Mouse (Mus musculus): ENCODE data around the gene 1110065P20Rik.

Gene 1110065P20Rik

DNA sequence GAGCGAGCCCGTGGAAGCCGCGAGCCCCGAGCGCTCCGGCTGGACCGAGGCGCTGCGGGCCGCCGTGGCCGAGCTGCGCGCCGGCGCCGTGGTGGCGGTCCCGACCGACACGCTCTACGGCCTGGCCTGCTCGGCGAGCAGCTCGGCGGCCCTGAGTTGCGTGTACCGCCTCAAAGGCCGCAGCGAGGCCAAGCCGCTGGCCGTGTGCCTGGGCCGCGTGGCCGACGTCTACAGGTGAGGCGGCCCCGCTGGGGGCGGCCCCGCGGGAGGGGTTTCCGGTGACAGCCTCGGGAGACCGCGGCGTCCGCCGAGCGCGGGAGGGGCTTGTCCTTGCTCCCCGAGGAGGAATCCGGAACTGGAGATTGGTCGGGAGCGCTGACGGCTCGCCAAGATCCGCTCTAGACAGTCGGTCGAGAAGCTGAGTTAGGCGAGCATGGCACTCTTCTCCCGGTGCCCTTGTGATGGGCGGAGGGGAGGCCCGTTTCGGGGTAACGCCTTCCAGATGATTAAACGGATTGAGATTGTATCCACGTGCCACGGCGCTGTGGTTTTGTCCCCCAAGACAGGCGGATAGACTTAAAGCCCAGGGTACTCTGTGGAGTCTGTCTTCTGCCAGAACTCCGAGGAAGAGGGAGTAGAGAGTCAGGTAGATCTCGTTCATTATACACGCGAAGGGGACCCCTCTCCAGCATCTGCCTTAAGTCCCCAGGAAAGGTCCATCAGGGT lies at the start of gene 1110065P20Rik:
Gene 1110065P20Rik, minus strand, starts transcription at position 264 of the 726 bp plus-strand sequence.
- CTCF ChIA-PET: interaction anchor here (0.7 kb wide), 1 partner anchor 187 kb away, joined by 6 read pairs; no protein-coding TSS in a partner anchor

DNA sequence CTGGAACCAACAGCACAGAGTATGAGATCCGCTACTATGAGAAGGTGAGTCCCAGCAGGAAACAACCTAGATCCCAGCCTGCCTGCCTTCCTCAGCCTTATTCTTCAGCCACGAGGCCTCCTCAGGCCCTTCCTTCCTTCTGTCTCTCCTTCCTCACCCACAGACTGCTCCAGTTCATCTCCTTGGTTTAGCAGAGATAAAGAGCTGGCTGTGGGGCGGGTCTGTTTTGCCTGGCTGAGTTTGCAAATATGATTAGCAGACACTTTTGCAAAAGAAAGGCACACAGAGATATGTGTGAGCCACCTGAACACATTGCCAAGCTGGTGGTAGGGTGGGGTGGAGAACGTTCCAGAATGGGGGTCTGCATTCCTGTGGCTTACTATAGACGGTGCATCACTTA lies 48.9 kb upstream of the 1110065P20Rik start:
- CTCF ChIA-PET: no interaction called here

DNA sequence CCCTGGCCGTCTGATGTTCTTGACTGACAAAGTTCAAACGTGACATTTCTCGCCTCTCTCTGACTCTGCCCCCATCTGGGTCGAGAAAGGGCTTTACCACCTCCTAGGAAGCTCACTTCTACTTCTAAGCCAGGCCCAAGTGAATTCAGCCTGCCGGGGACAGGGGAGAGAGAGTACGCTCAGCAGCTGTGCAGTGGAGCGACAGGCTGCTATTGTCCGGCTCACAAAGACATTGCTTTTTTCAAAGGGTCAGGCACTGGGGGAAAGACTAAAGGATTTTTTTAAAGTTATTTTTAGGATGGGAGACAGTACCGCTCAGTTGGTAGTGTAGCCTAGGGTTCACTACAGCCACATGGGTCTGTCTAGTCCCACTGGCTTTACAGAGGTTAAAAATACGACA lies 47.4 kb upstream of the 1110065P20Rik start:
- CTCF ChIA-PET: no interaction called here

DNA sequence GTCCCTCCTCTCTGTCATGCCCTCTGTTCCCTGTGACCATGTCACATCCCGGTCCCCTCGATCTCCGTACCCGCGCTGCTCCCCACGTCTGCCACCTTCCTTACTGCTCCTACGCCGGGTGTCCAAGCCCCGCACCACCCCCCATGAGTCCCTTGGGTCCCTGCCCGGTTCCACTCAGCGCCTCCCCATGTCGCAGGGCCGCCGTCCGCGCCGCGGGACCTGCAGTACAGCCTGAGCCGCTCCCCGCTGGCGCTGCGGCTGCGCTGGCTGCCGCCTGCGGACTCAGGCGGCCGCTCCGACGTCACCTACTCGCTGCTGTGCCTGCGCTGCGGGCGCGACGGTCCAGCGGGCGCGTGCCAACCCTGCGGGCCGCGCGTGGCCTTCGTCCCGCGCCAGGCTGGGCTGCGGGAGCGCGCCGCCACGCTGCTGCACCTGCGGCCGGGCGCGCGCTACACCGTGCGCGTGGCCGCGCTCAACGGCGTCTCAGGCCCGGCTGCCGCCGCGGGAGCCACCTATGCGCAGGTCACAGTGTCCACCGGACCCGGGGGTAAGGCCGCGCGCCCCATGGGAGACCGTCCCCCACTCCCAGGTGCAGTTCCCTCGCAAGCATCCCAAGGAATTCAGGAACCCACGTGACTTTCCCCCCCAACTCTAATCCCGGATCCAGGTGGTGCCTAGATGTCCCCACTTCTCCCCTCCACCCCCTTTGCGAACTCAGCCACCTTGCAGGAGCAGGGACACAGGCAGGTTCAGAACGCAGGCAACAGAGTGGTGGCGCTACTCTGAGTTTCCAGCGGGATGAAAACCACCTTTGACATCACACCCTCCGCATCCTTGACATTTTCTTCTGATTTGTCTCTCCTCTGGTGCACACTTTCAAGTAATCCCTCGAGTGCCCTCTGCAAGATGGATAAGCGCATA lies 43.8 kb upstream of the 1110065P20Rik start:
- CTCF ChIA-PET: no interaction called here

DNA sequence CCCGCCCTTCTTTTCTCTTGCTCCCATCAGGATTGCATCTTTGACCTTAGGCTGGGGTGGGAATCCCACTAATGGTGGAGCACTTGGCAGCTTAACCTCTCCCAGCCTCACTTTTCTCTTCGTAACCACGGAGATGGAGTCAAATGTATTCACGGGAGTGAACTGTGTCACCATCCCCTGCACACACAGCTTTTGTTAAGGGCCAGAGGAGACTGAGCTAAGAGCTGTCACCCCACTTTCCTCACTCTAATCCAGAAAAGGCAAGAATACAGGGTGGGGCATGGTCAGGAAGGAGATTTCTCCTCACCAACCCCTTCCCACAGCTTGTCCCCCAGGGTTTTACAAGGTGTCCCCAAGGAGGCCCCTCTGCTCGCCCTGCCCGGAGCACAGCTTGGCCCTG lies 42.8 kb upstream of the 1110065P20Rik start:
- CTCF ChIA-PET: no interaction called here

DNA sequence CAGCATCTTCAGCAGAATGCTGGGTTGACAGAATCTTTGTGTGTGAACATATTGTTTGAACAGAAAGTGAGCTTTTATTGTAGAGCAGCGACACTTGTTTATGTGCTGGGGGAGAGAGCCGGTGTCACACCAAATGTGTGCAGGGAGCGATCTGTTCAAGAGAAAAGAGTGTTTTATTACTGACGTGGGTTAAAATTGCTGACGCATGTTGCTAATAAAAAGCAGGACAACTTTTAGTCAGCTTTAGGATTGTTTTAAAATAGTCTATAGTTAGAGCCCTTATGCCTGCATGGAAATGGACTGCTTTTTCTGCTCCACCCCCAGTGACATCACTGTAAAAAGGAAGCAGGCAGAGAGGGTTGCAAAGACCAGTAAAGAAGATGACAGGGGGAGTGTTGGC lies 39.8 kb upstream of the 1110065P20Rik start:
- CTCF ChIA-PET: interaction anchor here (0.7 kb wide), 1 partner anchor 24 kb away, joined by 3 read pairs; no protein-coding TSS in a partner anchor

DNA sequence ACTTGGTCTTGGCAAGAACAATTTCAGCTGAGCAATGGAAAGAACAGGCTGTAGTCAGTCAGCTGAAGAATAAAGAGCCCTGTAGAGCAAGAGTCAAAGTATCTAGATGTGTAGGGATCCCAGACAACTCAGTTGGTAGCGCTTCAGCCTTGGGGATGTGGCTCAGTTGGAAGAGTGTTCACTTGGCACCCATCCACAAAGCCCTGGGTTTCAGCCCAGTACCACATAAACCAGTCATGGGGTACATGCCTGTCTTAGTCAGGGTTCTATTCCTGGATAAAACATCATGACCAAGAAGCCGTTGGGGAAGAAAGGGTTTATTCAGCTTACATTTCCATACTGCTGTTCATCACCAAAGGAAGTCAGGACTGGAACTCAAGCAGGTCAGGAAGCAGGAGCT lies 38.9 kb upstream of the 1110065P20Rik start:
- CTCF ChIA-PET: no interaction called here

DNA sequence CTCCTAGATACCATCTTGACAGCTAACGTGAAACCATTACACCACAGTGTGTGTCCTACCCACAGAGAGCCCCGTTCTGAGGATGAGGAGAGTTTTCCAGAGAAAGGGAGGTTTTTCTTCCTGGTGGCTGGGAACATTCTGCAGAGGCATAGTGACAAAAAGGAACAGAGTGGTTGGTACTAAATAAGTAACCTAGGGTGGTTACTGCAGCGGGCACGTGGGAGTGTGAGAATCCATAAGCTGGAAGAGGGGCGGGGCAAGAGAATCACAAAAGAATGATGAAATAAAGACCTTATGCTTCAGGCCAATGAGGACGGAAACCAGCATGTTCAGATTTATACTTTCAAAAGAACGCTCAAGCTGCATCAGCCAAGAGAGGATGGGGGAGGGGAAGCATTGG lies 37.7 kb upstream of the 1110065P20Rik start:
- CTCF ChIA-PET: no interaction called here

DNA sequence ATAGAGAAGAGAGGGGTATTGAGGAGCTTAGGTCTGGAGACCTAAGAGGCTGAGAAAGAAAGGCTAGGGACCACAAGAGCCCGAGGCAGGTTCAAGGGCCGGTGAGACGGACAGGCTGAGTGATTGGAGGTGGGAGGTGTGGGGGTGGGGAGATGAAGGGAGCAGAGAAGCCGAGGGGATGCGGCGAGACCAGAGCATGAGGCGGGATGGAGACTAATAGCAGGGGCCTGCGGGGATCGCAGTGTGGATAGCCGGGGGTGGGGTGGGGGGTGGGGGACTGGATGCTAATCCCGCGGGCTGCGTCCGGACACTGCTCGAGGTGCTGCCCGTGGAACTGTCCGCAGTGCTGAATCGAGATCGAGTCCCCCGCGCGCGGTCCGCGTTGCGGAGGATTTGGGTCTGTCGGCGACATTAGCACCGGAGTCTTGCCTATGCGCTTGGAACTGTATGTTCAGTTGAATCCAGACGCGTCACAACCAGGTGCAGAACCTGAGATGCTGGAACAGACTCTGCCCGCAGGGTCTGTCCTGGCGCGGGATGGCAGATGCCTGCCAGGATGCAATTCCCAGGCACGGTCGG lies 31.2 kb upstream of the 1110065P20Rik start:
- CTCF ChIA-PET: no interaction called here

DNA sequence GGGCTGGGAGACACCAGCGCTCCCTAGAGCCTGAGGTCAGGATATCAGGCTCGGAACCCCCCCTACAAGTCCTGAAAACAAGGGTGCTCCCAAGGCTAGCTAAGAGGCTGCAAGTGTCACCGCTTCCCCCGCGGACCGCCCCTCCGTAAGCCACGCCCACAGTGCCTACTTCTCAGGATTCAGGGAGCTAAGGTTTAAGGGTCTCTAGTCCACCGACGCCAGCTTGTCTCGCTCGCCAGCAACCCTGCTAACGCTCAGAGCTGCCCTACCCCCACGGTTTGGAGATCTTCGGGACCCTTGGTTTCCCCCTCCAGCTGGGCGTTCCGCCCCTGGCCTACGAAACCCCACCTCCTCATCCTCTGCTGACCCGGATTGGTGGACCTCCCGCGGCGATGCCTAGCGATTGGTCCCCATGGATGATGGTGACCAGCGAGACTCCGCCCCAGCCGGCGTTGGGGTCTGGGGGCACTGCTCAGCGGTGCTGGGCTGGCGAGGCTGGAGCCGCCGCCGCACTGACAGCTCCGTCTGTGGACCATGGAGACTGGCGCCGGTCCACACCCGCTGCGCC lies 30.4 kb upstream of the 1110065P20Rik start:
- CTCF ChIA-PET: no interaction called here

DNA sequence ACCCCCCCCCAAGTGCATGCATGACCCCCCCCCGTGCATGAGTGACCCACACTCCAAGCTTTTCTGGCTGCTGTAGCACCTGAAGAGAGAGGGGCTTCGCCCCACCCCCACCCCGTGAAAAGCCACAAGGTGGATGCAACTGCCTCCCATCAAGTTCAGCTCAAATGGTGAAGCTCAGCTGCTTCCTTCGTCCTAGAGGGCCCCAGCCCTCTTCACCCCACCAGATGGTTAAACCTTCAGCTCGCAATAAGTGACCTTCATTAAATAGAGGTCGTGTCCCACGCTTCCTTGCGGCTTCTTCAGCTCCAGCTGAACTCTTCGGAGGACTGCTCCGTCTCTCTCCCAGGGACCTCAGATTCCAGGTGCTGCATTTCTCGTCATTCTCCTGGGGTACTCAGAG lies 29.6 kb upstream of the 1110065P20Rik start, which contains the start of gene Epha10:
Gene Epha10, plus strand, starts transcription at position 301 of the 400 bp plus-strand sequence.
- CTCF ChIA-PET: no interaction called here

DNA sequence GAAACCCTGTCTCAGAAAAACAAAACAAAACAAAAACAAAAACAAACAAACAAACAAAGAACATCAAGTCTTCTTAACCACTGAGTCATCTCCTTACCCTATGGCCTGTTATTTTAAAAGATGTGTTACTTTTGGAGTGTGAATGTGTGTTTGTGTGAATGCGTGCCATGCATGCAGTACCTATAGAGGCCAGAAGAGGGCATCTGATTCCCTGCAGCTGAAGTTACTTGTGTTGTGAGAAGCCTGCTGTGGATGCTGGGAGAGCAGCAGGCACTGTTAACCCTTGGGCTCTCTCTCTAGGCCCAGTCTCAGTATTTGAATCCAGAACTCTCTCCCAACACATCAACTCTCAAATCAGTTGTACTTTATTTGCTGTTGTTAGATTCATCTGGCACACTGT lies 21.7 kb upstream of the 1110065P20Rik start:
- CTCF ChIA-PET: no interaction called here

DNA sequence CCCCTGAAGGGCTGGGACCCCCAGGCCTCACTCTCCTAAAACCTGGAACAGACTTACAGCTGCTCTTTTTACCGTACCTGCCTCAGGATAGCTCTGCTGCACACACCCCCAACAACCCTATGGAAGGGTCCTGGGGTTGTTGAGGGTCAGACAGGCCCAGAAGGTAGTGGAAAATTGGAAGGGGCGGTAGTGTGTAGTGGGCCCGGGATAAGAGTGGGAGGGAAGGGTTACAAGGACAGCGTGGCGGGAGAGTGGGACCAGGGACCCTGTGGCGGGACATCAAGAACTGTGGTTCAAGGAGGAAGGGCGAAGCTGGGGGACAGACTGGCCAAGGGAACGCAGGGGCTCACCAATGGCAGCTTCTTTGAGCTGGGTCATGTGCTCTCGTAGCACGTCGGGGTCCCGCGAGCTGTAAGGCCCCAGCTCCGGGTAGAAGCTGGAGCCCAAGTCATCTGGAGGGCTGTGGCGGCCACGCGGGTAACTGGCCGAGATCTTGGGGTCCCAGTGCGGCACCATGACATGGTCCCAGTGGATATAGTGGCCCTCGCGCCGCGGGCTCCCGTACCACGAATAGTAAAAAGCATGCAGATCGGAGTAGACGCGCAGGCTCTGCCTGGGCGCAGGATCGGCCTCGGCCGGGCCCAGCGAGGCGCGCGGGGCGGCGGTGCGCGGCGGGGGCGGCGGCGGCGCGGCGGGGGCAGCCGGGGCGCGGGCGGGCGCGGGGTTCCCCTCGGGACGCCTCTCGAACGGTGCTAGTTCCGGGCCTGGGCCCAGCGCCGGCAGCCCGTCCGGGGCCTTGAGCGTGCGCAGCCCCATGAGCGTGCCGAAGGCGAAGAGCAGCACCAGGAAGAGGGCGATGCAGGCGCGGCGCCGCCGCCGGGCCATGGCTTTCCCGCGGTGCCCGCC lies 10.5 kb upstream of the 1110065P20Rik start, which contains the start of gene Maneal:
Gene Maneal, minus strand, starts transcription at position 889 of the 906 bp plus-strand sequence.
- CTCF ChIA-PET: interaction anchor here (0.5 kb wide), 2 partner anchors 988 to 1606 kb away, joined by 4 to 7 read pairs; no protein-coding TSS in a partner anchor

DNA sequence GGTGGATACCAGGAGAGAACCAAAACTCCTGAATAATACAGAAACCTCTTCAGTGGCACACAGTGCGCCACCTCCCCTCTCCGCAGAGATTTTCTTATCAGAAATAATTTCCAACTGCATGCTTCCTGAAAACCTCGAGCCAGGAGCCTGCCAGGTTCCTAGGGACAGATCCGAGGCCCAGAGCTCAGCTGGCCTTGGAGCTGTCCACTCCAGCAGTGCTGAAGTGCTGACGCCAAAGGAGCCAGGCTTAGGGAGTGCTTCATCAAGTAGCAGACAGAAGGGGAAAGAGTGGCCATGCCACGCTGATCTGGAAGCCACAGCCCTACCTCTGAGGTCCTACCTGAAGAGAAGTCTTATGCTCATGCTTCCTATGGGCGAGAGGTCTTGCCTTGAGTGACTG lies 9.4 kb upstream of the 1110065P20Rik start:
- CTCF ChIA-PET: interaction anchor here (0.5 kb wide), 1 partner anchor 989 kb away, joined by 7 read pairs; no protein-coding TSS in a partner anchor

DNA sequence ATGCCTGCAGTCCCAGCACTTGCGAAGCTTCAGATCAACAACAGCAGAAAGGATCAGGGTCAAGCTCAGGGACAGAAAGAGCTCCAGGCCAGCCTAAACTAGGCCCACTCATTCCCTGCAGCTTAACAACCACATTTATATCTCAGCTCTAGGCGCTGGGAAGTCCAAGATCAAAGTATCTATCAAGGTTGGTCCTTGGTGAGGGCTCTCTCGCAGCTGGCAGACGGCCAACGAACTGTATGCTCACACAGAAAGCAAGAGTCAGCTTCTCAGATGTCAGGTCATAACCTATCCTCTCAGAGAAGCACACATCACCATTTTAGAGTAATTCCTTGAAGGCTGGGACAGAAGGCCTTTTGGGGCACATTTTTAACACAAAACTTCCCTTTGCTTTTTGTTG lies 7.4 kb upstream of the 1110065P20Rik start:
- CTCF ChIA-PET: no interaction called here

DNA sequence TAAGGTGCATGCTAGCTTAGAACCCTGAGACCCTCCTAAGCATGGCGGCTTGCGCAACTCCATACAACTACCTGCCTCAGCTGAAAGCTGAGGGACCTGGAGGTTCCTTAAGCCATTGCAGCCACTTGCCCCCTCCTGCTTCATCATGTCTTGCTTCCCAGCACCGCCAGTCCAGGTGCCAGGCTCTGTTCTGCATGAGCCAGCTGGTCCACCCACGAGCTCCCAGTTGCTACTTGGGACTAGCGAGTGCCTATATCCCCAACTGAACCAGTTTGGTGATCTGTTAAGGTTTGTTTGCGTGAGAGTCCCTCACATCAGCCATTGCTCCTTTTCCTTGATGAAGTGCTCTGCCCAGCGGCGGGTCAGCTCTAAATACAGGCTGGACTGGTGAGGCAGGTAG lies 5.3 kb upstream of the 1110065P20Rik start:
- CTCF ChIA-PET: no interaction called here

DNA sequence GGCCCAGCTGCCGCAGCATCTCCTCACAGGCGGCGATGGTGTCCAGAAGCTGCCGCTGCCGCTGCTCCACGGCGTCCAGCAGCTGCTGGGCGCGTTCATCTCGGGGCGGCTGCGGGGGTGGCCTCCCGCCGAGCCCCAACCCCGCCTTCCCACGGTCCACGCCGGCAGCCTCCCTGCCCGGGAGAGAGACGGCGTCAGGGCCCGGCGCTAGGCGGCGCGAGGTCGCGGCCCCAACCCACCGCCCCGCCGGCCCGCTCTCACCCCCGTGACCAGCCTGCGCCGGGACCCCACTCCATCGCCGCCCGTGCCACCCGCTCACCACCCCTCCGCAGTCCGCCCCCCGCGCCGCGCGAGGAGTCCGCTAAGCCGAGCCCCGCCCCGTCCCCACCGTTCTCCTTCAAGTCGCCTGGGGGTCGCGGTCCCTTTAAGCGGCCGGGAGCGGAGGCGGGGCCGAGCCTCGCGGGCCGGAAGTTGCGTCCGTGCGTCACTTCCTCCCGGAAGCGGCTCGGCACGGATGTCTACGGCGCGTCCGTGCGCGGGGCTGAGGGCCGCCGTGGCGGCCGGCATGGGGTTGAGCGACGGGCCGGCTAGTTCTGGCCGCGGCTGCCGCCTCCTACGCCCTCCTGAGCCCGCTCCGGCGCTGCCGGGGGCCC lies 609 bp downstream of the 1110065P20Rik start, which contains the start of gene Yrdc:
Gene Yrdc, plus strand, starts transcription at position 419 of the 653 bp plus-strand sequence.
- CTCF ChIA-PET: no interaction called here

DNA sequence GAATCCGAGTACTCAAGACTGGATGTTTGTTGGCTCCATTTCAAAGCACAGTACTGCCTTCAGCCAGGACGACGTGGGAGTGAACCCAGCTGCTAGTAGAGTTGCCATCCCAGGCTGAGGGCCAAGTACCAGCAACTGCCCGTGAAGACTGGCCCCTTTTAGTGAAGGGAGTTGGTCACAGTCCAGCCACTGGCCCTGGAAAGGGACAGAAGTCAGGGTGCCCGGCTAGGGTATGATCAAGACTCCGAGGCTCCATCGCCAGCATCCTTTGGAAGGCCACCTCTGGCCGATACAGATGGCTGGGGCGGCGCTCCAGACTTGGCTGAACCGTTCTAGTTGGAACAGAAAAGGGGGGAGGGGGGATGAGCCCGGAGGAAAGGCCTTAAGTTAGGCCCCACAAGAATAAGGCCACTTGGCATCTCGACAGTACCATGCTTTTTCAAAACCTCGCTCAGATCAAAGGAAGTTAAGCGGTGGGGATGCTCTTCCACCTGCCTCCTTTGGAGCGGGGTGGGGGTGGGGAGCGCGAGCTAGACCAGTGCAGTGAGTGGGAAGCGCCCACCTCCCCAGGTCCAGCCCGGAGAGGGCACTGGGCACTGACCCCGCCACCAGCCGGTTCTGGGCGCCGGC lies 1.2 kb downstream of the 1110065P20Rik start:
- CTCF ChIA-PET: no interaction called here

DNA sequence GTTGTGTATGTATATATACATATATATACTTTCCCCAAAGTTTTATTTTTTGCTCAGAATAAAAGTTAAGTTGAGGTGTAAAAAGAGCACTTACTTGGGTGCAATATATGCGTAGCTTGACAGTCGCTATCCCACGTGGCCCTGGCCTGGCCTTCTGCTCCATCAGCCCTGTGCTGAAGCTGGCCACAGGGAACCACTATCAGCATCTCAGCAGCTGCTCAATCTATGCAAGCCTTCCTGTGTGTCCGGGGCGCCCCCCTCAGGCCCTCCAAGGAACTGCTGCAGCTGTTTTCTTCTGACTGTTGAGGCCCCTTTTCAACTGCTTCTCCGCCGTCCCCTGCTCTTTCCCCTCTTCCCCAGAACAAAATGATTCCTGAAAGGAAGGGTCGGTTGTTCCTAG lies 3.4 kb downstream of the 1110065P20Rik start:
- CTCF ChIA-PET: no interaction called here

DNA sequence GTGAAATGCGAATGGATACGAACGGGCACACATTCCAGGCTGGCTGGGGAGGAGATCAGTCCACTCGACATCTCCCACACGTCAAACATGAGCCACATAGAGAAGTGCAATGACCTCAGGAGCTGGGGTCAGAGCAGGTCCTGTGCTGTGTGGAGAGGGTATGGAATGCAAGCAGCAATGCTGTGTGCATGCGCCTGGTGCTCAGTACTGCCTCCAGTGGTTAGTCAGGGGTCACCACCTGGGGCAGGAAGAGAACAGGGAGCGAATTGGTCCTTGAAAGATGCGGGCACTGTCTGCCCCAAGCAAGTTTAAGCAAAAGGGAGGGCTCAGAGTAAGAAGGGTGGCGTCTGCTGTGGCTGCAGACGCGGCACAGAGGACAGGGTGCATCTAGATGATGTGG lies 7.5 kb downstream of the 1110065P20Rik start:
- CTCF ChIA-PET: no interaction called here

All from spleen, embryonic (tissue).